Comparison of ENCODE assay signal across 27 mouse cellular contexts in the genomic region with DNA sequence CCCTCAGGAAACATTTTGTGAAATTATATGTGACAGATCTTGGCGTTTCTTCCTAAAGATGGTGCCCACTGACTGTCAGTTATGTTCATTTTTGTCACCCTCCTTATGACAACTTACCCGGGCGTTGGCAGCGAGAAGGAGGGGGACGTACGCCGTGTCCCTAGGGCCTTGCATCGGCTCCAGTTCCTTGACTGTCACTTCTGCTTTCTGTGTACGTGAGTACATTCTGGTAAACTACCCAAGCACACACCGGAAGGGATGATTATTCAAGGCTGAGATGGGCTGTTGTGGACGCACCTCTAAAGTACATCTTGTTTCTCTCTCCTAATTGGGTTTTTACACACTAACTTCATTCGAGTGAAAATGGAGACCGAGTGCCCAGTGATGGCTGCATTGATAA.
A peak's percentile ranks its signal among the peaks of the same experiment; 100 is the strongest.
DNase-seq lines count a peak whose midpoint lies in the region; ATAC-seq lines count a peak whose summit lies in the region.
"Had no signal": no experiment of that assay in that cellular context is flagged by ENCODE, and none has a peak within 500 bp of the region (broad histone marks: within the 10 kb centered on the region; RNA-seq: fewer than 3 reads in every experiment).

No protein-coding gene starts in this region.

- H3K4me2 ChIP-seq in midbrain, embryonic 11.5 days = no peak overlapping the region
- H3K4me2 ChIP-seq: heart, embryonic 12.5 days; hindbrain, embryonic 12.5 days; kidney, embryonic 15.5 days; neural tube, embryonic 15.5 days had no signal

- H3K9me3 ChIP-seq in midbrain, embryonic 11.5 days (ENCODE audit: control insufficient read depth, low read length) = no peaks in the 10 kb centered on the region
- no peaks in the 10 kb centered on the region for H3K9me3 ChIP-seq in embryonic facial prominence, embryonic 10.5 days
- H3K9me3 ChIP-seq: heart, embryonic 12.5 days; hindbrain, embryonic 12.5 days; kidney, embryonic 15.5 days; neural tube, embryonic 15.5 days had no signal

- peak; percentile 33 for DNase-seq in lung, postnatal 25 days (ENCODE audit: low spot score)
- no peak for DNase-seq in lung, postnatal 4 days
- DNase-seq in spleen, postnatal 4 days (ENCODE audit: low spot score in 2 of 2) = peak; percentile 48 to 66
- DNase-seq in midbrain, embryonic 11.5 days (ENCODE audit: low spot score, missing footprints) = no peak
- no peak for DNase-seq in embryonic facial prominence, embryonic 10.5 days (ENCODE audit: low spot score)
- DNase-seq: adrenal gland, adult 2 months; cerebellum, adult 18-20 months; cerebellum, postnatal 14 days; embryo, embryonic 11 days; heart, adult 11 months; heart, postnatal 10 days; kidney, adult 11 months; kidney, postnatal 36 days; left cerebral cortex, postnatal 4 days; liver; right cerebral cortex, postnatal 25 days; thymus, postnatal 25 days had no signal

- H3K36me3 ChIP-seq in midbrain, embryonic 11.5 days (ENCODE audit: control insufficient read depth, insufficient read depth, low read length) = no peaks in the 10 kb centered on the region
- H3K36me3 ChIP-seq in embryonic facial prominence, embryonic 10.5 days (replicated peaks) = no peaks in the 10 kb centered on the region
- H3K36me3 ChIP-seq: heart, embryonic 12.5 days; hindbrain, embryonic 12.5 days; kidney, embryonic 15.5 days; neural tube, embryonic 15.5 days had no signal

- no peaks in the 10 kb centered on the region for H3K27me3 ChIP-seq in midbrain, embryonic 11.5 days (ENCODE audit: control insufficient read depth, insufficient read depth, low read length)
- no peaks in the 10 kb centered on the region for H3K27me3 ChIP-seq in embryonic facial prominence, embryonic 10.5 days (replicated peaks; ENCODE audit: low read depth, poor library complexity, severe bottlenecking)
- H3K27me3 ChIP-seq: heart, embryonic 12.5 days; hindbrain, embryonic 12.5 days; kidney, embryonic 15.5 days; neural tube, embryonic 15.5 days had no signal

- ATAC-seq in common myeloid progenitor, adult 5-6 weeks (replicated peaks; ENCODE audit: low read depth, poor library complexity, severe bottlenecking) = peak; percentile 78
- peak; percentile 98 for ATAC-seq in neutrophil, adult 5-6 weeks (ENCODE audit: extremely low read depth, insufficient number of reproducible peaks, low FRiP score, poor library complexity, severe bottlenecking)
- no peak for ATAC-seq in cerebellum, adult (ENCODE audit: insufficient number of reproducible peaks, low FRiP score, low TSS enrichment)
- no peak for ATAC-seq in midbrain, embryonic 11.5 days (ENCODE audit: low FRiP score)
- ATAC-seq: forebrain, embryonic 14.5 days; lung, postnatal 0 days; midbrain, embryonic 16.5 days had no signal

- H3K27ac ChIP-seq in midbrain, embryonic 11.5 days (ENCODE audit: low read depth, low read length) = no peak overlapping the region
- H3K27ac ChIP-seq in embryonic facial prominence, embryonic 10.5 days (replicated peaks) = no peak overlapping the region
- H3K27ac ChIP-seq: hindbrain, embryonic 12.5 days; kidney, embryonic 15.5 days; neural tube, embryonic 15.5 days had no signal

- no peak overlapping the region for H3K4me3 ChIP-seq in midbrain, embryonic 11.5 days (ENCODE audit: low read depth, low read length)
- no peak overlapping the region for H3K4me3 ChIP-seq in embryonic facial prominence, embryonic 10.5 days
- H3K4me3 ChIP-seq: heart, embryonic 12.5 days; hindbrain, embryonic 12.5 days; kidney, embryonic 15.5 days; neural tube, embryonic 15.5 days had no signal

- H3K4me1 ChIP-seq in midbrain, embryonic 11.5 days (ENCODE audit: control insufficient read depth, insufficient read depth, low read length) = no peaks in the 10 kb centered on the region
- peaks cover 73% of the 10 kb centered on the region for H3K4me1 ChIP-seq in embryonic facial prominence, embryonic 10.5 days

- WGBS in midbrain, embryonic 11.5 days = 92% methylated on average over 13 of the region's 13 CpGs
- WGBS in embryonic facial prominence, embryonic 10.5 days = 91% methylated on average over 13 of the region's 13 CpGs

- no peak overlapping the region for H3K9ac ChIP-seq in midbrain, embryonic 11.5 days (ENCODE audit: low read length)
- H3K9ac ChIP-seq: heart, embryonic 12.5 days; hindbrain, embryonic 12.5 days; kidney, embryonic 15.5 days; neural tube, embryonic 15.5 days had no signal

Comparison
In these comparisons a context has a peak if more than half of its experiments do, and no peak if none do; other contexts are left out.
1. DNase-seq: peak in lung, postnatal 25 days (single experiment) and spleen, postnatal 4 days (2 of 2); none in lung, postnatal 4 days (0 of 2), midbrain, embryonic 11.5 days (single experiment) and embryonic facial prominence, embryonic 10.5 days (single experiment).
2. ATAC-seq: peak in common myeloid progenitor, adult 5-6 weeks (single experiment) and neutrophil, adult 5-6 weeks (single experiment); none in cerebellum, adult (single experiment) and midbrain, embryonic 11.5 days (single experiment).